Mouse (Mus musculus) CH12.LX (cell line): Measurements from ENCODE around the gene Dusp16.

Source experiments
- CHD1 ChIP-seq: IDR thresholded peaks from 2 replicates; pipeline ENCODE4 v1.6.1; 2012; ENCODE audit warnings: low read depth, low read length, improper control_type of control experiment, inconsistent platforms
- CHD2 ChIP-seq: IDR thresholded peaks from 2 replicates; pipeline ENCODE4 v1.6.1; 2011; ENCODE audit warnings: low read length, improper control_type of control experiment
- CTCF ChIP-seq, 2 experiments: IDR thresholded peaks in 1 of 2; conservative IDR thresholded peaks in 1 of 2; 2 replicates each; pipeline ENCODE4 v1.5.1; 2011 to 2012; ENCODE audit warnings: low read depth in 2 of 2, low read length in 2 of 2, improper control_type of control experiment in 1 of 2, inconsistent platforms in 1 of 2, mild to moderate bottlenecking in 1 of 2, moderate library complexity in 1 of 2
- EP300 ChIP-seq: IDR thresholded peaks from 2 replicates; pipeline ENCODE4 v1.6.1; 2011; ENCODE audit warnings: low read length, improper control_type of control experiment
- JUN ChIP-seq: IDR thresholded peaks from 2 replicates; pipeline ENCODE4 v1.6.1; 2011; ENCODE audit warnings: low read depth, mild to moderate bottlenecking, low read length, improper control_type of control experiment, moderate library complexity; ENCODE audit not compliant: insufficient read depth
- MAZ ChIP-seq: IDR thresholded peaks from 2 replicates; pipeline ENCODE4 v1.6.1; 2012; ENCODE audit warnings: low read depth, mild to moderate bottlenecking, inconsistent platforms, low read length, improper control_type of control experiment, moderate library complexity
- MEF2A ChIP-seq: IDR thresholded peaks from 2 replicates; pipeline ENCODE4 v1.6.1; 2014; ENCODE audit warnings: low read depth, mild to moderate bottlenecking, inconsistent platforms, low read length, improper control_type of control experiment, borderline replicate concordance
- POLR2A ChIP-seq: IDR thresholded peaks from 2 replicates; pipeline ENCODE4 v1.6.1; 2011; ENCODE audit warnings: low read depth, mild to moderate bottlenecking, improper control_type of control experiment, low read length
- TCF12 ChIP-seq: IDR thresholded peaks from 2 replicates; pipeline ENCODE4 v1.6.1; 2014; ENCODE audit warnings: low read depth, mild to moderate bottlenecking, inconsistent platforms, low read length, improper control_type of control experiment
- USF1 ChIP-seq: IDR thresholded peaks from 2 replicates; pipeline ENCODE4 v1.6.1; 2014; ENCODE audit warnings: low read depth, mild to moderate bottlenecking, inconsistent platforms, low read length, improper control_type of control experiment
- ZC3H11A ChIP-seq: IDR thresholded peaks from 2 replicates; pipeline ENCODE4 v1.6.1; 2012; ENCODE audit warnings: low read depth, mild to moderate bottlenecking, inconsistent platforms, low read length, improper control_type of control experiment
- ZMIZ1 ChIP-seq: IDR thresholded peaks from 2 replicates; pipeline ENCODE4 v1.6.1; 2012; ENCODE audit warnings: low read depth, mild to moderate bottlenecking, inconsistent platforms, low read length, improper control_type of control experiment
- ZNF384 ChIP-seq: IDR thresholded peaks from 2 replicates; pipeline ENCODE4 v1.6.1; 2012; ENCODE audit warnings: low read depth, low read length, improper control_type of control experiment, inconsistent platforms

DNA sequence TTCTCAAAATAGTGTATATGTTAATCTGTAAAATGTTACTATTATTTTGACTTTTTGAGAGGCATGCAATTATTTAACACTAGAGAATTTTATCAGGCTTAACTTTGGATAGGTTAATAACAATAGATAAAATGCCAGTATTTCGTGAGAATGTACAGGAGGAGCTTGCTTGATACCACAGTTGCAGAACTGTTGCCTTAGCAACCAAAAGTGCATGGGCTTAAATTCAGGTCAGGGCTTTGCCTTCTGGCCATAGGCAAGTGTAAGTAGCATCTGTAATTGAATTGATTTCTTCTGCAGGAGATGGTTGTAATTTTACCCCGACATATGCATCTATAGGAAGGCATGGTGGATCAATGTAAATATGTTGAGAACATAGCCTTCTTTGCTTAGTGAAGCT lies 107.4 kb downstream of the Dusp16 start:
- TF ChIP-seq CTCF (conservative IDR thresholded peaks at IDR 0.05 in 1 of 2, IDR thresholded peaks at IDR 0.05 in 1 of 2; ENCODE audit: low read depth in 2 of 2, low read length in 2 of 2), result no peak
- no peak for TF ChIP-seq JUN
- TF ChIP-seq EP300, result no peak
- TF ChIP-seq POLR2A, result no peak
- TF ChIP-seq MAZ, result no peak
- no peak for TF ChIP-seq USF1
- no peak for TF ChIP-seq ZC3H11A
- no peak for TF ChIP-seq ZNF384
- TF ChIP-seq TCF12, result no peak
- no peak for TF ChIP-seq CHD1
- TF ChIP-seq CHD2, result no peak
- no peak for TF ChIP-seq MEF2A
- no peak for TF ChIP-seq ZMIZ1
